Mouse (Mus musculus): ENCODE measurements around the gene Clec10a.
A peak's percentile ranks its signal among the peaks of the same experiment; 100 is the strongest.

Gene Clec10a

DNA sequence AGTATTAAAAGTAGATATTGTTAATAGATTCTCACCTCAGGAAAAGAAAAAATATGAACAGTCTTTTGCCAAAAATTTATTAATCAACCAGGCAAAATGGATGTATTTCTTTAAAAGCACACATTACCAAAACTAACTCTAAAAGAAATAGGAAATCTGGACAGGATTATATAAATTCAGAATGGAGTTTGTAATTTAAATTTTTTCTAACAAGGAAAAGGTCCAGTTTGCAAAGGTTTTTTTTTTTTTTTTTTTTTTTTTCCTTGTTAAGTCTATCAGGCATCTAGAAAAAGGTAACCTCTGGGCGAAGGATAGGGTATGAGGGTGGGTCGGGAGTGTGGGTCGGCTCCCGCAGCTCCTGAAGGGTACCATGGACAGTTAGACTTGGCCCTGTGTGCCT is 24.5 kb downstream of the Clec10a start:
- no peak for ATAC-seq (ENCODE audit: low TSS enrichment)

DNA sequence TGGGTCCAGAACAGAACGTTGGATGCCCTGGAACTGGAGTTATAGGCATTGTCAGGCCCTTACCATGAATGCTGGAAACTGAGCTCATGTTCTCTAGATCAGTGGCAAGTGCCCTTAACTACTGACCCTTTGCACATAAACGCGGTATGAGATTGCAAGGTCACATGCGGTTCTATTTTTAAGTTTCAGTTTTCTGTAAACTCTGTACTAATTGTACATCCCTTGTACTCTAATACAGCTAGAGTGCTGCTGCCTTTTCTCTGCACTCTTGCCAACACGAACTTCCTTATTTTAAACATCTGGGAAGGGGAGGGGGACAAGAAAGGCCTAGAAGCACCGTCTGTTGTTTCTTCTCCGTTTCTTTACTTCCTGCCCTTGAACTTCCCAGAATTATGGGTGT is 29.1 kb downstream of the Clec10a start:
- no peak for ATAC-seq (ENCODE audit: low TSS enrichment)

DNA sequence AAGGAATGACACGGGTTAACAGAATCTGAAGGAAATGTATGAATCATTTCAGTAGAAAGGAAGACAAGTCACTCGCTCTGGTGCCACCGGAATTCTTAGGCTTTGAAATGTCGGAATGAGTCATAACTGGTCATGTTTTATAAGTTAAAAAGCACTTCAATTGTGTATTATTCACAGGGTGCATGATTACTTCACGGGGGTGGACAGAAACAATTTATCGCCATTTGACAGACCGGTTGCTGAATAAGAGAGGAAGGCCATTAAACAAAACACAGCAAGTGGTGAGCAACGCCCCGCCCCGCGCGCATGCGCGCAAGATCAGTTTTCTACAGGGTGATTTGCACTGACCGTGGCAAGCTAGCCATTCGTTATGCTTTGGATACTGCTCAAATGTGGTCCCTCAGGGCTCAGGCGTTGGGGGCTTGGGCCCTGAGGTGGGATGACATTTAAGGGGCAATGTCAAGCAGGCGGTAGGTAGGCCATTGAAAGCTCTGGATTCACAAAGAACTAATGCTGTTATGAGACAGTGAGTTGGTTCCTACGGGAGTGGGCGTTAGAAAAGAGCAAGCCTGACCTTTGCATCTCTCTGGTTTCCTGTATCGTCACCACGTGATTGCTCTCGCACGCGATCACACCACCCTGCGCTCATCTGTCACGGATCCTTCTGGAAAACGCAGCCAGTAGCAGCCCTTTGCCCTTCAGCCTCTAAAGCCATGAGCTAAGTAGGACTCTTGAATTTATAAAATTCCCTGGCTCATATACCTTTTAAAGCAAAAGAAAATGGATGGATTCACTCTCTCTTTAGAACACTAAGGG is 33.5 kb downstream of the Clec10a start:
- no peak for ATAC-seq (ENCODE audit: low TSS enrichment)

DNA sequence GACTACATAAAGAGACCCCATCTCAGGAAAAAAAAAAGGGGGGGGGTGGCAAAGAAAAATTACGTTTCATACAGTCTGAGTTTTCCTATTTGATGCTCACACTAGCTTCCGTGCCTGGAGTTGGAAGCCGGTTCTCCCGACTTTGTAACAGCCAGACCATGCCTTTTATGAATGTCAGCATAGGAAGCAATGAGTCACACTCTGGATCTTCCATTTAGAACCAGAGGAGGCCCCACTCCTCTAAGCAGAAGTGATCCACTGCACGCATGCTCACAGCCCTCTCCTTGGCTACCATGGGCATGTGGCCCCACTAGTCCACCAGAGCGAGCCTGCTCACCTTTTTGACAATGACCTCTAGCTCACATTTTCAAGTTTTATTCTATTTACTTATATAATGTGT is 35.2 kb downstream of the Clec10a start:
- ATAC-seq (ENCODE audit: low TSS enrichment): no peak

DNA sequence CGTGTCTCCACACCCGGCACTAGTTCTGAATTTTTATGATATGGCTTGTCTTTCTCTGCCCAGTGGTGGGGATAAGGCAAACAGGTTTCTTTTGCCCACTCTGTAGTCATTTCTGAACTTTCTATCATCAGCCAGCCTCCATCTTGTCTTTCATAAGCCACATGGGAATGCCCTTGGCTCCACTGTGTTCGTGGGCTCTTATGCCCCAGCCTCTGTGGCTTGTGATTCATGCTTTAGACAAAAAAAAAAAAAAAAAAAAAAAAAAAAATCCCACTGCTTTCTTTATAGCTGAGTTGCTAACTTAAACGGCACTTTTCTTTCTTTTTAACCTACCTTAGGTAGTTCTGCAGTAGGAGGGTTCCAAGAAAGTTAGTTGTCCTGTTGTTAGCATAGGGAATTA is 36.2 kb downstream of the Clec10a start:
- ATAC-seq (ENCODE audit: low TSS enrichment): no peak

DNA sequence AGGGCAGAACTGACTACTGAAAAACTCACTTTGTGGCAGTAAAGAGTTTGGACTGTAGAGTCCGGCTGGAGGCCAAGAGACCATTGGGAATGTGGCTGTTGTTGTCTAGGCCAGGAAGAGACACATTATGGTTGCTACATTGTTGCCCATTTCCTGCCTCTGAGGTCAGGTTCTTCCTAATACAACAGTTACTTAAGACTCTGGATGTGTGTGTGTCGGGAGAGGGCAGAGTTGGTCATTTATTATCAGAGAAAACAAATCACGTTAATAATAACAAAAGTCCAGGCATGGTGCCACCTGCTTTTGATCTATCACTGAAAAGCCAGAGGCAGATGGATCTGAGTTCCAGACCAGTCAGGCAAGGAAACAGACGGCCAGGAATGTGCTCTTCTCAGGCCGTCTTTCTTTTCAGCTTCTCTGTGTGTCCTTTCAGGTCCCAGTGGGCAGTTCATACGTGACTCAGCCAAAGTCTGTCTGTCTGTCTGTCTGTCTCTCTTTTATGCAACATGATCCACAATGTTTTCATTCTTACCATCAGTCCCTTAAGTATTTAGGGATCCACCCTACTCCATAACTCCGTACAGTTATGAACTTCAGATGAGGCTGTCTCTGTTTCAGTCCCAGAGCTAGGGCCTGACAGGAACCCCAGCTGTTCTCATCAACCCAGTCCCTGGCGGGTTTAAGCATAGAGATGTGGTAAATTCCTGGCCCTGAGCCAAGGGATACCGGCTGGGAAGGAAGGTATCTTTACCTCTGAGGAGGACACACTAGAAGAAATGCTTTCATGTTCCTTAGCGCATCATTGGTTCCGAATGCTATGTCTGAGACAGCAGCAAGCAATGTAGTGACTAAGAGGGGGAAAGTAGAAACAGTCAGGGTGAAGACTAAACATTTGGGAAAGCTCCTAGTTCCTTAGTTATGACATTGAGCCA is 37.6 kb downstream of the Clec10a start:
- ATAC-seq (ENCODE audit: low TSS enrichment): no peak

DNA sequence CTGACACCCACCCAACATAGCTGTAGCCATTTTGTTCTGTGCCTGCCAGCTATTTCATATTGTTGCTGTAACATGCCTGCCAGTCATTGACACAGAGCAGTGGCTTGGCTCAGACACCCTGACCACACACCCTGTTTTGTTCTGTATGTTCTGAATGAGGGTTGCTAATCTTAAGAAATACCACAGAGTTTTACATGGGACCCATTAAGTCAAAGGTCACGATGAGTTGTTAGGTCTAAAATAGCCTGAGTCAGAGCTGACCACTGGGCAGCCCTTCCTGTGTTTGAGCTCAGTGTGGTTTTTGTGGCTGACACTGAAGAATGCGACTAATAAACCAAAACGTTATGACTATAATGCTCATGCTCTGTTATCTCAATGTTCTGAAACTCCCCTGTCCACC is 42.3 kb downstream of the Clec10a start:
- no peak for ATAC-seq (ENCODE audit: low TSS enrichment)

DNA sequence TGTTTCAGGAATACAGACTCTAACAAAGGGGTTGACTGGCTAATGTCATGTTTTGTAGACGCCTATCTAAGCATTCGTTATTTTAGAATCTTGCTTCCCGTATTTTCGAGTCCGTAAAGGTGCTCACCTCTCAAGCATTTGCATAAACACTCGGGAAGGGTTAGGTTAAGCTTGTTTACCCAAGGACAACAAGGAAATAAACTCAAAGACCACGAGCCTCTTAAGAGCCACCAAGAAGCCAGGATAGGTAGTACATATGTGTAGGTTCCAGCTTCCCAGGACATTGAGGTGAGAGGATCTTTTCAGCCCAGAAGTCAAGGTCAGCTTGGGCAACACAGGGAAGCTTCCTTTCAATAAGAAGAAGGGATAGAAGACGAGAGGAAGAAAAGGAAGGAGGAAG is 43.1 kb downstream of the Clec10a start:
- ATAC-seq (ENCODE audit: low TSS enrichment): no peak

DNA sequence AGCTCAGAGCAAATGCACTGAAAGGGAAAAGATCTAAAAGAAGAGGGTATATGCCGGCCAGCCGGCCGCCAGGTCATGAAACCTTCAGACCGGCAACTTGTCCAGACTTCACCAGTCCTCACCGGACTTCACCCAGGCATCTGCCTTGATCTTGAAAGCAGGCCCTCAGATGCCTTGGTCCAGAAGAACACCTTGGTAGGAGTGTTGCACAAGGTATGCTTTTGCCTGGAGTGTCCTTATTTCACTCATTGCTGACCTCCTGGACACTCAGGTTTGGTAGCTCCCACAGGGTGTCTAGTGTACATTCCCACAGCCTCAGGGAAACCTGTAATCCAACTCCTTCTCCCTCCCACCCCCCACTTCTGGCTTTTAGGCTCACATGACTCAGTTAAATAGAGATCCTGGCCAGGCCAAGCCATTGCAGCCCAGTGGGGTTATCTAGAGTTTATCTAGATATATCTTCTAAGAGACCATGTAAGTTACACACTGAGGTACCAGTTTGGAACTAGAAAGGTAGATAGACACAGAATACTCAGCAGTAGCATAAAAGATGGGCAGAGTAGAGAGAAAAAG is 44.1 kb downstream of the Clec10a start:
- no peak for ATAC-seq (ENCODE audit: low TSS enrichment)

DNA sequence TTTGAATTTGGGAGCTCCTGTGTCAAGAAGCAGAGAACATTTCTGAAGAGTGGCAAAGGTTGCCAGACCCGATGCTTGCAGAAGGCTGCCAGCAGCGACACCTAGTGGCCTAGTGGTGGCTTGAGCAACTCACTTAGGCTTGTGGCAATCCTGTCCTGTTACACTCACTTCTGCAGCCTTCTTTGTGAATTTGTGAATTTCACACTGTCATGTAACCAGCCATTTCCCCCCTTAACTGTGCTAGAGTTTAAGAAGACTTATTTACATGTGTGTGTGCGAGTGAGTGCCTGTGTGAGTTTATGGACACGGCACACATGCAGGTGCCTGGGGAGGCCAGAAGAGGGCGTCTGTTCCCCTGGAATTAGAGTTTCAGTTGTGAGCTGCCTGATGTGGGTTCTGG is 45.7 kb downstream of the Clec10a start:
- peak; percentile 44; the same call in 1 of the 2 replicates for ATAC-seq (ENCODE audit: low TSS enrichment)

DNA sequence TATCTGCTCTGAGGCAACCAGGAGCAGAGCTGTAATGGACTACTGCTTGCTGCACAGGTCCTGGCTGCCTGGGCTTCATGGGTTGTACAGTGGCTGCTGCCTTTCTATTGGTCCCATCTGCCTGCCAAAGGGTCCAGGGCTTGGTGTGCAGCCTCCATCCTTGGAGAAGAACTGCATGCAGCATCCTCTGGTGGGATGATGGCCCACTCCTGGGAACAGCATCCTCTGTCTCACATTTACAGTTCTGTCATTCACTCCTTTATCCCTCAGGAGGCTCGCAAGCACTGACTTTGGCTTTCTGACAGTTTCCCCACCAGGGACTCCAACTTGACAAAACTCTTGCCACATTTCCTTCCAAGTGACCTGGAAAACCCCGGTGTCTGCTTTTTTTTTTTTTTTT is 50.8 kb downstream of the Clec10a start:
- ATAC-seq (ENCODE audit: low TSS enrichment): no peak

DNA sequence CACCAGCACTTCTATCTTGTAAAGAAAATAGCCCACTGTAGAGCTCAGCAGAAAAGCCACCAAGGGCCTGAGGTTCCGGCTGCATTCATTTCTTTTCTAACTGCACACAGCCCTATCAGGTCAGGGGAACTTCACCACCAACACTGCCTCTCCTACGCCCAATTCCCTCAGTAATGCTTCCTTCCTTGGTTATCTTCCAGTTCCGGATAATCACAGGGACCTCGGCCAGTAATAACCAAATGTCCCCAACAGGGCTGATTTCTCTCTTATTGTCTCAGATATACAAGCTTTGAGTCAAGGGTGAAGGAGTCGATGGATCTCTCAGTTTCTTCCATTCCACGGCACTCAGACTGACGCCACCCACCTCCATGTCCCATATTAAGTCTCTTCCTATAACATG is 51.3 kb downstream of the Clec10a start:
- ATAC-seq (ENCODE audit: low TSS enrichment): no peak

DNA sequence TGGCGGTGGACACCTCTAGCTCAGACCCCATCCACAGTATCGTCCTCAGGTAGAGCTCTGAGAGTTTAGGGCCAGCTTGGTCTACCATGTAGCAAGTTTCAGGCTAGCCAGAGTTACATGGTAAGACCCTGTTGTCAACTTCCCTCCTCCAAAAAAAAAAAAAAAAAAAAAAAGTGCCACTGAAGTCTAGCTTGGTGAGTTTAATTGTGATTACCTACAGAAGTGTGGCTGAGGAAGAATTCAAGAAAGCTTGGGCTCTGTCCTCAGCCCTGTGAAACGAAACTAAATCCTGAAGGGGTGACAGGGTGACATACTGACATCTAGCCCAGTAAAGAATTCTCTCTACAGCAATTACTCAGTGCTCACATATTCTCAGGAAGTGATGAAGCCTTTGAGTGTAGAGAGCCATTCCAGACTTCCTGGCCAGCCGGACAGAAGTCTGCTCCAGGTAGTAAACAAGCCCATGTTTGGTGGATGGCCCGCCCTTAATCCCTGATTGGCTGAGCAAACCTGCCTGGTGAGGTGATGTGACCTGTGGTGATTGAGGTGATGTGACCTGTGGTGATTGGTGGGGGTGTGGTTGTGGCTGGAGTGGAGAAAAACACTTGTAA is 52.9 kb downstream of the Clec10a start:
- no peak for ATAC-seq (ENCODE audit: low TSS enrichment)

DNA sequence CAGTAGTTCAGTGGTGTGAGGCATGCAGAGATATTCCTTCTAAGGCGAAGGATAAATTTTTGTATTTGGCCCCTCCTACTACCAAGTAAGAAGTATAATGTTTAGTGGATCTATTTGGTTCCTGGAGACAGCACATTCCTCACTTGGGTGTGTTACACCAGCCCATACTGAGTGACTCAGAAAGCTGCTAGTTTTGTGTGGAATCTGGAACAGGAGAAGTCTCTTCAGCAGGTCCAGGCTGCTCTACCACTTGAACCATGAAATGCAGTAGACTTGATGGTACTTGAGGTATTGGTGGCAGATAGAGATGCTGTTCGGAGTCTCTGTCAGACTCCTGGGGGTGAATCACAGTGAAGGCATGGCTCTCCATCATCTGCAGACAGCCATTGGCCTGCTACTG is 54.7 kb downstream of the Clec10a start:
- no peak for ATAC-seq (ENCODE audit: low TSS enrichment)

DNA sequence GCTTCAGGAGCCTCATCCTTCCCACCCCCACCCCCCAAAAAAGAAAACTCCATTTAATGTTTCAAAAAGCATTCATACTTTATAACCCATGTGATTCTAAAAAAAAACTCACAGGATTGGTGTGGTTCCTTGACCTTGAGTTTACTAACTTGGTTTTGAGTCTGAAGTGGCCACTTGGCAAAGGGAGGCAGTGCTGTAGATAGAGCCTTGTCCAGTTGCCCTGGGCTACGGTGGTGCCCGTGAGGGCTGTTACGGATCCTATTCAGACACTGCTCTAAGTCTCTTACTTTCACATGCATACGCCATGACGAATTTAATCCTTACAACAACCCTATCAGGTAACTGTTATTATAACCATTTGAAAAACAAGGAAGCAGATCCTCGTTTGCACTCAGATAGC is 56.0 kb downstream of the Clec10a start:
- no peak for ATAC-seq (ENCODE audit: low TSS enrichment)

DNA sequence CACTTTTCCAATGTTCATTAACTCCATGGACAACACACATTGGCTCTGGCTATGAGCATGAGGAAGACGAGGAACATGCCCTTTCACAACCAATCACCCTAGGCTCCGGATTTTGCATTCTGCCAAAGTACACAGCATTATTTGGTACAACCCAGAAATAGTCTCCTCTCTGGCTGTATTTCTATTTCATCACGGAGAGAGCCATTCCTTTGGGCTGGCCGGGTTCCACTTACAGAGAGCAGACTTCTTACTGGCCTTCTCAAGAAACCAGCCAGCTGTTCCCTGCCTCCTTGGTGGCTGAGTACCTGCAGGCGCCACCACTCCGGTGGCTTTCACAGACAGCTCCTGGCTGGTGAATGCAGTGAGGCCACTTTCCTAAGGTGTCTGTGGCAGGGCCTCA is 56.4 kb downstream of the Clec10a start, which contains the start of gene Slc16a11:
Gene Slc16a11, plus strand, starts transcription at position 330 of the 400 bp plus-strand sequence.
- ATAC-seq (ENCODE audit: low TSS enrichment): no peak

DNA sequence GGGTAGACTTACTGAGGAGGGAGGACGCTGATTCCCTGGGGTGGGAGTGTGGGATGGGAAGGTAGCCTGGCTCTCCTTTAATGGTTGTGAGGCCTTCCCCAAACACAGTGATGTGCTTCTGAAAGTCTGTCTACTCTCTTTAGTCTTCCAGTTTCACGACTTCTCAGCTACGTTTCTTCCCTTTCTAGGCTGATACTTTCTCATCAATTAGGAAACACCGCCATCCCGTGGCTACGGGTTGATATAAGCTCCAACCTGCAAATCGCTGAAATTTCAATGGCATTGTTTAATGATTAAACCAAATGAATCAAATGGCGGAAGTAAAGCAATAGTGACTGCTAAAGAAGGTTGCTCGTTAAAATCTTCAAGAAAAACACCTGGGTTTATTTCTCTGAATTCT is 56.9 kb downstream of the Clec10a start:
- ATAC-seq (ENCODE audit: low TSS enrichment): peak; percentile 53; the same call in 1 of the 2 replicates

DNA sequence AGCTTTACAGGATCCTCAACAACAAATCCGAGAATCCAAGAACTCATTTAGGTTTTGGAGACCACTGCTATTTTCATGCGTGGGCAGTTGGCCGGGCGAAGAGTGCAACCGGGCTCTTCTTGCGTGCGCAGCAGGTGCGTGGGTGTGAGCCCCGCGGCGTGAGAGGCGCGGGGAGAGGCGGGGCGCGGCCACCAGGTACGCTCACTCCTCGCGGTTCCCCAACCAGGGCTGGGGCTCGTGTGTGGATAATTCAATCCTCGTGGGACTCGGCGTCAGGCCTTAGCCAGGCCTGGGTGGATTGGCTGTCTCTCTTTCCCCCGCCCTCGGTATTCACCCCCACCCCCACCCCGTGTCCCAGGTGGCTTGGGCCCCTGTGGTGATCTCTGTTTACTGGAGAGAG is 57.7 kb downstream of the Clec10a start:
- peak; percentile 46; the same call in 1 of the 2 replicates for ATAC-seq (ENCODE audit: low TSS enrichment)

DNA sequence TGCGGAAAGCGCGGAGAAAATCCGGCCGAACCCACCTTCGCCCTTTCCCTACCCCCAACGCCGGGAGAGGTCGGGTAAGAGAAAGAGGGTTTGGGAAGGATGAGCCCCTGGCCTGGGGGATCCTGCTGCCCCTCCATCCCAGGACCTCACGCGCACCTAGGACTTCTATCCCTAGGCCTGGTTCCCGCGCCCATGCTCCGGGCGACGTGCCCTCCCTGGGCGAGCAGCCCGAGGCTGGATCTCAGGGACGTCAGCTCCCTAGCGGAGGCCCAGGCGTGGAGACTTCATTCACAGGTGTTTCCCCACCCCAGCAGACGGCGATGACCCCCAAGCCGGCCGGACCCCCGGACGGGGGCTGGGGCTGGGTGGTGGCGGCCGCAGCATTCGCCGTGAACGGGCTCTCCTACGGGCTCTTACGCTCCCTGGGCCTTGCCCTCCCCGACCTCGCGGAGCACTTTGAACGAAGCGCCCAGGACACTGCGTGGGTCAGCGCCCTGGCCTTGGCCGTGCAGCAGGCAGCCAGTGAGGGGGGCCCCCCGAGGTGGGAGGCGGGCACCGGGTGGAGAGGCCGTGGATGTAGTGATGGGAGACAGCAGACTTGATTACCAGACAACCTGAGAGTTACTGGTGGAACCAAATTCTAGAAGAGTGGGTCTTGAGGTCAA is 58.3 kb downstream of the Clec10a start:
- peak; percentile 26; the same call in 1 of the 2 replicates for ATAC-seq (ENCODE audit: low TSS enrichment)

DNA sequence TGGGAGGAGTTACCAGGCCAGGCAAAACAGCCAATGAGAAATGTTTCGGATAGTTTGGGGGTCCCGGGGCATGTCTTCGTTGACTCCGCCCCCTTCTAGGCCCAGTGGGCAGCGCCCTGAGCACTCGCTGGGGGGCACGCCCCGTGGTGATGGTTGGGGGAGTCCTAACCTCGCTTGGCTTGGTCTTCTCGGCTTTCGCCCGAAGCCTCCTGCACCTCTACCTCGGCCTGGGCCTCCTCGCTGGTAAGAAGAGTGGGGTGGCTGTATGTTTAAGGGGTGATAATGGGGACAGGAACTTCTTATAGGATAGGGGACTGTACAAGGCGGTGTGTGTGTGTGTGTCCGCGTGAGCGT is 58.8 kb downstream of the Clec10a start:
- no peak for ATAC-seq (ENCODE audit: low TSS enrichment)

DNA sequence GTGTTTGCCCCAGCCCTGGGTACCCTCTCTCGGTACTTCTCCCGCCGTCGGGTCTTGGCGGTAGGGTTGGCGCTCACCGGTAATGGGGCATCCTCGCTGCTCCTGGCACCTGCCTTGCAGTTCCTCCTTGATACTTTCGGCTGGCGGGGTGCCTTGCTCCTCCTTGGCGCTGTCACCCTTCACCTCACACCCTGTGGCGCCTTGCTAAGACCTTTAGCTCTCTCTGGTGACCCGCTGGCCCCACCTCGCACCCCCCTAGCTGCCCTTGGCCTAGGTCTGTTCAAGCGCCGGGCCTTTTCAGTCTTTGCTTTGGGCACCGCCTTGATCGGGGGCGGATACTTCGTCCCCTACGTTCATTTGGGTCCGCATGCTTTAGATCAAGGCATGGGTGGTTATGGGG is 59.3 kb downstream of the Clec10a start:
- ATAC-seq (ENCODE audit: low TSS enrichment): no peak

DNA sequence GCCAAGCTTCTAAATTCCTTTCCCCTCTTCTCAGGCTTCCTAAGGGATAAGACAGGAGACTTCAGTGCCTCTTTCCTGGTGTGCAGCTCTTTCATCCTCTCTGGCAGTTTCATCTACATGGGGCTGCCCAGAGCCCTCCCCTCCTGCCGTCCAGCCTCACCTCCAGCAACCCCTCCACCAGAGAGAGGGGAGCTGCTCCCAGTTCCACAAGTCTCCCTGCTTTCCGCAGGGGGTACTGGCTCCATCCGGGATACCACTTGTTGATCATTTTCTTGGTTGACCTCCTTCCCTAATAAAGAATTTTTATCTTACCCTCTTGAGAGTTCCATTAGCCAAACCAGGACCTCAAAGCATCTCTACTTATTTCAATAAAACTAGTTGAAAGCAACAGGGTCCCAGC is 60.1 kb downstream of the Clec10a start:
- no peak for ATAC-seq (ENCODE audit: low TSS enrichment)

Data from frontal cortex, adult (tissue).